Mouse (Mus musculus) ES-E14 (cell line): ENCODE measurements around the gene Nfe2l2. TPM values are rescaled to one million over a fixed set of nuclear protein-coding genes. Genes with fewer than 3 reads are reported as not detected.

Experiments
- DNase-seq: peaks from one replicate; pipeline ENCODE4 v3.0.0-alpha.2; 2013; ENCODE audit warnings: low read depth, low spot score
- H3K27ac ChIP-seq: 2 replicates; pipeline ENCODE4 v1.5.1; 2012; ENCODE audit warnings: low read depth, mild to moderate bottlenecking, low read length, moderate library complexity, mixed read lengths; ENCODE audit not compliant: poor library complexity, insufficient read depth, severe bottlenecking
- H3K36me3 ChIP-seq: 2 replicates; pipeline ENCODE4 v1.6.1; 2012; ENCODE audit warnings: mild to moderate bottlenecking, low read length, moderate library complexity, mixed read lengths; ENCODE audit not compliant: control insufficient read depth, poor library complexity, insufficient read depth, severe bottlenecking
- H3K4me1 ChIP-seq, 2 experiments: fragments of 150-350 bp in 1 of 2; sonication (generic) in 1 of 2; 2 replicates each; pipeline ENCODE4 v1.6.1; 2012; ENCODE audit warnings: low read length in 2 of 2, mild to moderate bottlenecking in 1 of 2, mixed read lengths in 1 of 2; ENCODE audit not compliant: control insufficient read depth in 2 of 2, insufficient read depth in 2 of 2, poor library complexity in 1 of 2
- H3K4me3 ChIP-seq, 2 experiments: fragments of 150-350 bp in 1 of 2; sonication (generic) in 1 of 2; 2 replicates each; pipeline ENCODE4 v1.5.1; 2012; ENCODE audit warnings: low read length in 2 of 2, low read depth in 1 of 2, mild to moderate bottlenecking in 1 of 2, mixed read lengths in 1 of 2; ENCODE audit not compliant: insufficient read depth in 1 of 2, poor library complexity in 1 of 2, severe bottlenecking in 1 of 2
- H3K9ac ChIP-seq: 2 replicates; pipeline ENCODE4 v1.6.1; 2012; ENCODE audit warnings: low read depth, mild to moderate bottlenecking, low read length, mixed read lengths; ENCODE audit not compliant: poor library complexity, insufficient read depth, severe bottlenecking
- H3K9me3 ChIP-seq: fragments of 150-350 bp; sonication (generic); 2 replicates; pipeline ENCODE4 v1.6.1; 2012; ENCODE audit warnings: low read depth, mild to moderate bottlenecking, low read length; ENCODE audit not compliant: control insufficient read depth, insufficient read depth
- CHD2 ChIP-seq: IDR thresholded peaks from 2 replicates; pipeline ENCODE4 v1.6.1; 2014; ENCODE audit warnings: mild to moderate bottlenecking, low read depth, low read length, inconsistent platforms
- HCFC1 ChIP-seq: IDR thresholded peaks from 2 replicates; pipeline ENCODE4 v1.6.1; 2012; ENCODE audit warnings: low read length, inconsistent platforms, borderline replicate concordance; ENCODE audit not compliant: insufficient read depth
- MAFK ChIP-seq: IDR thresholded peaks from 2 replicates; pipeline ENCODE4 v1.6.1; 2014; ENCODE audit warnings: mild to moderate bottlenecking, low read depth, low read length, inconsistent platforms; ENCODE audit not compliant: insufficient read depth
- ZC3H11A ChIP-seq: IDR thresholded peaks from 2 replicates; pipeline ENCODE4 v1.6.1; 2012; ENCODE audit warnings: low read depth, mild to moderate bottlenecking, inconsistent platforms, low read length, borderline replicate concordance
- ZNF384 ChIP-seq: IDR thresholded peaks from 2 replicates; pipeline ENCODE4 v1.6.1; 2012; ENCODE audit warnings: low read depth, low read length, inconsistent platforms
- in situ Hi-C, 2 experiments: fragments of 600-800 bp; cut with MboI; formaldehyde crosslinking; loops; one replicate each; pipeline ENCODE4 v1.15.1; 2025; ENCODE audit warnings: low sequenced_read_pairs in 2 of 2, inconsistent platforms in 1 of 2; ENCODE audit not compliant: unreplicated experiment in 2 of 2
- total RNA-seq: library from RNA; depleted of rRNA; stranded (reverse); fragments of 300-350 nt; gene quantifications from 2 replicates; pipeline ENCODE4 v1.2.3, GENCODE M21; 2012

Nfe2l2 gene
- total RNA-seq, 1 experiment = 28.4 TPM

- Histone ChIP-seq H3K4me1 (no peaks in the 10 kb centered on the region), H3K9ac (no peak overlapping the region), H3K27ac (no peak overlapping the region), H3K4me3 (no peak overlapping the region), H3K9me3 (no peaks in the 10 kb centered on the region), H3K36me3 (no peaks in the 10 kb centered on the region)
- in situ Hi-C loops = no loop called here
- TF ChIP-seq ZNF384 (no peak), HCFC1 (no peak), MAFK (no peak), CHD2 (no peak), ZC3H11A (no peak)
- no peak for DNase-seq
Observed at GRCm38 (mm10) chr2:75723481-75723880, 19.0 kb upstream of the Nfe2l2 start.

GRCm38 (mm10) chr2:75722893-75723292 lies 18.5 kb upstream of the Nfe2l2 start:
- no peak overlapping the region for H3K27ac ChIP-seq
- in situ Hi-C loops = no loop called here
- no peaks in the 10 kb centered on the region for H3K36me3 ChIP-seq
- DNase-seq = no peak
- no peaks in the 10 kb centered on the region for H3K4me1 ChIP-seq
- H3K4me3 ChIP-seq = no peak overlapping the region
- H3K9ac ChIP-seq = no peak overlapping the region
- H3K9me3 ChIP-seq = no peaks in the 10 kb centered on the region
- TF ChIP-seq MAFK (no peak), ZC3H11A (no peak), HCFC1 (no peak), CHD2 (no peak), ZNF384 (no peak)

DNA sequence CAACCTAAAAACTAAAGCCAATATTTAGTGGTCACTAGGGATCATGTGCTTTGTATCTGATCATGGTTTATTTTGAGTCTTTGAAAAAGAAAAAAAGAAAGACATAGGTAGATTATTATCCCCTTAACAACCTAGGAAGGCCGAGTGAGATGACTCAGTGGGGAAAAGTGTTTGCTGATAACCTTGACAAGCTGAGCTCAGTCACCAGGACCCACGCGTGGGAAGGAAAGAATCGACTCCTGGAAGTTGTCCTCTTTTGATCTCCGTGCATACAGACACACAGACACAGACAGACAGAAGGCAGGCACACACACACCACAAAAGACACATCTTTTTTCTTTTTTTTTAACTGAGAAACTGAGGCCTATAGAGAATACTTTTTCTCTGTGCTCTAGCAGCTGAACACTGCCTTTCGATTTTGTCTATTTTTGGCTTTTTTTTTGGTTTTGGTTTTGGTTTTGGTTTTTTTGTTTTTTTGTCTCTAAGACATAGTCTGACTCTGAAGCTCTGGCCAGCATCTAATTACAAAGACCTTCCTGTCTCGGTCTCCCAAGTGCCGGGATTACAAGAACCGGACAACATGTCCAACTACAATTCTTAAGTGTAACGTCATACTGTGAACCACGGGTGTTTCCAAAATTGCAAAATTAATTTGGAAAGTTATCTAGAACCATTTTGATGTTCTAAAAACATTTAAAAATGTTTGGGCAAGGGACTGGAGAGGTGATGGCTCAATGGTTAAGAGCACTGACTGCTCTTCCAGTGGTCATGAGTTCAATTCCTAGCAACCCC lies 16.0 kb upstream of the Nfe2l2 start:
- DNase-seq = no peak
- no peaks in the 10 kb centered on the region for H3K9me3 ChIP-seq
- no peak overlapping the region for H3K4me3 ChIP-seq
- H3K36me3 ChIP-seq = no peaks in the 10 kb centered on the region
- peaks cover 0 to 7% of the 10 kb centered on the region in 2 experiments; a peak in 2 of 4 replicates for H3K4me1 ChIP-seq
- no peak overlapping the region for H3K27ac ChIP-seq
- in situ Hi-C loops = no loop called here
- no peak overlapping the region for H3K9ac ChIP-seq
- no peak for TF ChIP-seq ZC3H11A
- TF ChIP-seq HCFC1 = no peak
- no peak for TF ChIP-seq CHD2
- TF ChIP-seq MAFK = no peak
- no peak for TF ChIP-seq ZNF384

- H3K4me1 ChIP-seq = peaks cover 0 to 7% of the 10 kb centered on the region in 2 experiments; a peak in 2 of 4 replicates
- in situ Hi-C loops = no loop called here
- DNase-seq = no peak
- H3K27ac ChIP-seq = no peak overlapping the region
- no peak overlapping the region for H3K9ac ChIP-seq
- H3K4me3 ChIP-seq = no peak overlapping the region
- no peaks in the 10 kb centered on the region for H3K9me3 ChIP-seq
- TF ChIP-seq ZNF384 (no peak), HCFC1 (no peak), CHD2 (no peak), MAFK (no peak), ZC3H11A (no peak)
- H3K36me3 ChIP-seq = no peaks in the 10 kb centered on the region
Observed at GRCm38 (mm10) chr2:75719331-75719869, 15.0 kb upstream of the Nfe2l2 start.
